Mouse (Mus musculus): ENCODE data around the gene Ubxn7. TPM values are rescaled to one million over a fixed set of nuclear protein-coding genes. Genes with fewer than 3 reads are reported as not detected.
"Not testable (repeated sequence)": the region's sequence is repeated elsewhere in the genome, so short reads cannot be mapped to it uniquely, and the experiment has no call there.

Gene Ubxn7
- total RNA-seq (2017), result 43.5 and 51.3 TPM in 2 replicates

- peak; percentile 80 to 94 for ATAC-seq (replicated peaks in 1 of 2; ENCODE audit: insufficient read depth in 1 of 2, low FRiP score in 2 of 2, low TSS enrichment in 1 of 2, low read depth in 1 of 2, poor library complexity in 2 of 2, severe bottlenecking in 2 of 2)
Observed at GRCm38 (mm10) chr16:32332040-32332555, at the start of gene Ubxn7. TSS of gene Ubxn7 (plus strand) at chr16:32332257.

GRCm38 (mm10) chr16:32282608-32283007 lies 49.4 kb upstream of the Ubxn7 start:
- no peak for ATAC-seq (replicated peaks in 1 of 2; ENCODE audit: insufficient read depth in 1 of 2, low FRiP score in 2 of 2, low TSS enrichment in 1 of 2, low read depth in 1 of 2, poor library complexity in 2 of 2, severe bottlenecking in 2 of 2)

GRCm38 (mm10) chr16:32291821-32292220 lies 40.2 kb upstream of the Ubxn7 start:
- no peak for ATAC-seq (replicated peaks in 1 of 2; ENCODE audit: insufficient read depth in 1 of 2, low FRiP score in 2 of 2, low TSS enrichment in 1 of 2, low read depth in 1 of 2, poor library complexity in 2 of 2, severe bottlenecking in 2 of 2)

GRCm38 (mm10) chr16:32299617-32300016 lies 32.4 kb upstream of the Ubxn7 start:
- not testable (repeated sequence) for ATAC-seq (replicated peaks in 1 of 2; ENCODE audit: insufficient read depth in 1 of 2, low FRiP score in 2 of 2, low TSS enrichment in 1 of 2, low read depth in 1 of 2, poor library complexity in 2 of 2, severe bottlenecking in 2 of 2)

- no peak for ATAC-seq (replicated peaks in 1 of 2; ENCODE audit: insufficient read depth in 1 of 2, low FRiP score in 2 of 2, low TSS enrichment in 1 of 2, low read depth in 1 of 2, poor library complexity in 2 of 2, severe bottlenecking in 2 of 2)
Observed at GRCm38 (mm10) chr16:32303046-32303445, 29.0 kb upstream of the Ubxn7 start.

GRCm38 (mm10) chr16:32303886-32304285 lies 28.2 kb upstream of the Ubxn7 start:
- ATAC-seq (replicated peaks in 1 of 2; ENCODE audit: insufficient read depth in 1 of 2, low FRiP score in 2 of 2, low TSS enrichment in 1 of 2, low read depth in 1 of 2, poor library complexity in 2 of 2, severe bottlenecking in 2 of 2), result no peak

GRCm38 (mm10) chr16:32311970-32312369 lies 20.1 kb upstream of the Ubxn7 start:
- no peak for ATAC-seq (replicated peaks in 1 of 2; ENCODE audit: insufficient read depth in 1 of 2, low FRiP score in 2 of 2, low TSS enrichment in 1 of 2, low read depth in 1 of 2, poor library complexity in 2 of 2, severe bottlenecking in 2 of 2)

- ATAC-seq (replicated peaks in 1 of 2; ENCODE audit: insufficient read depth in 1 of 2, low FRiP score in 2 of 2, low TSS enrichment in 1 of 2, low read depth in 1 of 2, poor library complexity in 2 of 2, severe bottlenecking in 2 of 2), result no peak
Observed at GRCm38 (mm10) chr16:32312386-32312785, 19.7 kb upstream of the Ubxn7 start.

- ATAC-seq (replicated peaks in 1 of 2; ENCODE audit: insufficient read depth in 1 of 2, low FRiP score in 2 of 2, low TSS enrichment in 1 of 2, low read depth in 1 of 2, poor library complexity in 2 of 2, severe bottlenecking in 2 of 2), result no peak
Observed at GRCm38 (mm10) chr16:32312859-32313258, 19.2 kb upstream of the Ubxn7 start.

- no peak for ATAC-seq (replicated peaks in 1 of 2; ENCODE audit: insufficient read depth in 1 of 2, low FRiP score in 2 of 2, low TSS enrichment in 1 of 2, low read depth in 1 of 2, poor library complexity in 2 of 2, severe bottlenecking in 2 of 2)
Observed at GRCm38 (mm10) chr16:32316601-32317000, 15.5 kb upstream of the Ubxn7 start.

GRCm38 (mm10) chr16:32323953-32324352 lies 8.1 kb upstream of the Ubxn7 start:
- ATAC-seq (replicated peaks in 1 of 2; ENCODE audit: insufficient read depth in 1 of 2, low FRiP score in 2 of 2, low TSS enrichment in 1 of 2, low read depth in 1 of 2, poor library complexity in 2 of 2, severe bottlenecking in 2 of 2), result 0 out of 4 replicates have a peak, but pooled peaks of 1 of the 2 experiments have one; percentile 29

GRCm38 (mm10) chr16:32330876-32331670 lies 984 bp upstream of the Ubxn7 start:
- no peak for ATAC-seq (replicated peaks in 1 of 2; ENCODE audit: insufficient read depth in 1 of 2, low FRiP score in 2 of 2, low TSS enrichment in 1 of 2, low read depth in 1 of 2, poor library complexity in 2 of 2, severe bottlenecking in 2 of 2)

GRCm38 (mm10) chr16:32332556-32333511 lies 777 bp downstream of the Ubxn7 start:
- peak; percentile 26 to 54; a peak in 3 of 4 replicates for ATAC-seq (replicated peaks in 1 of 2; ENCODE audit: insufficient read depth in 1 of 2, low FRiP score in 2 of 2, low TSS enrichment in 1 of 2, low read depth in 1 of 2, poor library complexity in 2 of 2, severe bottlenecking in 2 of 2)

GRCm38 (mm10) chr16:32335146-32335545 lies 3.1 kb downstream of the Ubxn7 start:
- no peak for ATAC-seq (replicated peaks in 1 of 2; ENCODE audit: insufficient read depth in 1 of 2, low FRiP score in 2 of 2, low TSS enrichment in 1 of 2, low read depth in 1 of 2, poor library complexity in 2 of 2, severe bottlenecking in 2 of 2)

GRCm38 (mm10) chr16:32336026-32336780 lies 4.1 kb downstream of the Ubxn7 start:
- no peak for ATAC-seq (replicated peaks in 1 of 2; ENCODE audit: insufficient read depth in 1 of 2, low FRiP score in 2 of 2, low TSS enrichment in 1 of 2, low read depth in 1 of 2, poor library complexity in 2 of 2, severe bottlenecking in 2 of 2)

- no peak for ATAC-seq (replicated peaks in 1 of 2; ENCODE audit: insufficient read depth in 1 of 2, low FRiP score in 2 of 2, low TSS enrichment in 1 of 2, low read depth in 1 of 2, poor library complexity in 2 of 2, severe bottlenecking in 2 of 2)
Observed at GRCm38 (mm10) chr16:32337001-32337400, 4.9 kb downstream of the Ubxn7 start.

GRCm38 (mm10) chr16:32340451-32340850 lies 8.4 kb downstream of the Ubxn7 start:
- 0 out of 4 replicates have a peak, but pooled peaks of 1 of the 2 experiments have one; percentile 12 for ATAC-seq (replicated peaks in 1 of 2; ENCODE audit: insufficient read depth in 1 of 2, low FRiP score in 2 of 2, low TSS enrichment in 1 of 2, low read depth in 1 of 2, poor library complexity in 2 of 2, severe bottlenecking in 2 of 2)
